Comparison of ENCODE assay signal across 31 mouse cellular contexts in genomic region chrX:73855087-73855408, GRCm38 (mm10). TPM values are rescaled to one million over a fixed set of nuclear protein-coding genes. Genes with fewer than 3 reads are reported as not detected.
A peak's percentile ranks its signal among the peaks of the same experiment; 100 is the strongest.
DNase-seq lines count a peak whose midpoint lies in the region; ATAC-seq and TF ChIP-seq lines count a peak whose summit lies in the region.
"Had no signal": no experiment of that assay in that cellular context is flagged by ENCODE, and none has a peak within 500 bp of the region (broad histone marks: within the 10 kb centered on the region; RNA-seq: fewer than 3 reads in every experiment).

No protein-coding gene starts in this region.

- no peaks in the 10 kb centered on the region for H3K9me3 ChIP-seq in heart, embryonic 16.5 days (replicated peaks; ENCODE audit: control insufficient read depth, low read length)
- H3K9me3 ChIP-seq: embryonic facial prominence, embryonic 10.5 days; embryonic facial prominence, embryonic 13.5 days; forebrain, embryonic 12.5 days; forebrain, embryonic 15.5 days; G1E had no signal

- TF ChIP-seq CTCF in heart, adult 2 months (IDR thresholded peaks at IDR 0.05): no peak

- no peak for TF ChIP-seq EP300 in heart, adult 2 months (IDR thresholded peaks at IDR 0.05; ENCODE audit: insufficient read depth, low read depth, low read length)

- no peak overlapping the region for H3K4me2 ChIP-seq in heart, embryonic 16.5 days (ENCODE audit: low read depth, low read length)
- H3K4me2 ChIP-seq: embryonic facial prominence, embryonic 13.5 days; forebrain, embryonic 12.5 days; forebrain, embryonic 15.5 days; hindbrain, embryonic 14.5 days had no signal

- no peak overlapping the region for H3K4me3 ChIP-seq in heart, adult 2 months
- no peak overlapping the region for H3K4me3 ChIP-seq in heart, embryonic 16.5 days (ENCODE audit: low read length)
- H3K4me3 ChIP-seq: embryonic facial prominence, embryonic 10.5 days; embryonic facial prominence, embryonic 13.5 days; erythroblast, embryonic 14.5 days; forebrain, embryonic 12.5 days; forebrain, embryonic 15.5 days had no signal

- TF ChIP-seq POLR2A in heart, adult 2 months (IDR thresholded peaks at IDR 0.05; ENCODE audit: insufficient read depth, low read depth, low read length): no peak

- intact Hi-C loops in heart, postnatal 25 days (cut with DNase I): no loop called here
- intact Hi-C loops in heart, adult 2 months (cut with DNase I): no loop called here
- intact Hi-C loops in heart, postnatal 36 days (cut with DNase I): no loop called here

- WGBS in heart, adult 2 months: 30% methylated on average over 3 of the region's 3 CpGs
- WGBS in heart, embryonic 16.5 days: 20% methylated on average over 3 of the region's 3 CpGs

- H3K4me1 ChIP-seq in heart, adult 2 months (ENCODE audit: control insufficient read depth, insufficient read depth, low read length): no peaks in the 10 kb centered on the region
- no peaks in the 10 kb centered on the region; the same call in 1 of the 2 replicates for H3K4me1 ChIP-seq in heart, embryonic 16.5 days (ENCODE audit: control insufficient read depth, insufficient read depth, low read length)
- H3K4me1 ChIP-seq: embryonic facial prominence, embryonic 10.5 days; embryonic facial prominence, embryonic 13.5 days; forebrain, embryonic 12.5 days; forebrain, embryonic 15.5 days had no signal

- H3K9ac ChIP-seq in heart, adult 2 months (ENCODE audit: low read depth, low read length): no peak overlapping the region
- no peak overlapping the region for H3K9ac ChIP-seq in heart, embryonic 16.5 days (ENCODE audit: low read length)
- H3K9ac ChIP-seq: embryonic facial prominence, embryonic 13.5 days; forebrain, embryonic 12.5 days; forebrain, embryonic 15.5 days; hindbrain, embryonic 14.5 days had no signal

- H3K36me3 ChIP-seq in heart, adult 2 months (ENCODE audit: control insufficient read depth, insufficient read depth, low read length): no peaks in the 10 kb centered on the region
- no peaks in the 10 kb centered on the region for H3K36me3 ChIP-seq in heart, embryonic 16.5 days (ENCODE audit: control insufficient read depth, insufficient read depth)
- H3K36me3 ChIP-seq: embryonic facial prominence, embryonic 10.5 days; embryonic facial prominence, embryonic 13.5 days; forebrain, embryonic 12.5 days; G1E had no signal

- ATAC-seq in heart, embryonic 16.5 days (replicated peaks; ENCODE audit: extremely low read depth, insufficient read depth, low FRiP score): peak; percentile 70
- ATAC-seq: forebrain, embryonic 15.5 days; hindbrain, postnatal 0 days; inflammation-experienced regulatory T-cells, adult 6 months; intestine, embryonic 16.5 days; Patski had no signal

- no peak overlapping the region for H3K27ac ChIP-seq in heart, adult 2 months
- H3K27ac ChIP-seq in heart, embryonic 16.5 days (ENCODE audit: low read length): no peak overlapping the region
- H3K27ac ChIP-seq: embryonic facial prominence, embryonic 10.5 days; embryonic facial prominence, embryonic 13.5 days; forebrain, embryonic 12.5 days; hindbrain, embryonic 14.5 days; hindbrain, postnatal 0 days had no signal

- H3K79me2 ChIP-seq in heart, adult 2 months (replicated peaks; ENCODE audit: control insufficient read depth, insufficient read depth, low read length): no peaks in the 10 kb centered on the region

- H3K27me3 ChIP-seq in heart, adult 2 months (ENCODE audit: control insufficient read depth, insufficient read depth, low read length): no peaks in the 10 kb centered on the region
- H3K27me3 ChIP-seq in heart, embryonic 16.5 days (ENCODE audit: control insufficient read depth, insufficient read depth, low read length): no peaks in the 10 kb centered on the region
- H3K27me3 ChIP-seq: CH12.LX; embryonic facial prominence, embryonic 13.5 days; forebrain, embryonic 12.5 days; forebrain, embryonic 15.5 days had no signal

- DNase-seq in heart, adult 11 months: peak; percentile 96
- DNase-seq in heart, postnatal 25 days (ENCODE audit: low spot score): no peak
- peak; percentile 32 to 39 for DNase-seq in heart, adult 9 months (ENCODE audit: low spot score in 2 of 2)
- no peak for DNase-seq in heart, adult 2 months
- no peak for DNase-seq in heart, postnatal 36 days
- DNase-seq in spleen, adult 12 weeks (ENCODE audit: low spot score): no peak
- DNase-seq: adrenal gland, postnatal 10 days; adrenal gland, postnatal 36 days; B cell, adult 2 months; embryo, embryonic 11 days; gastrocnemius, postnatal 25 days; kidney, adult 18-20 months; kidney, adult 9 months had no signal

RNA-seq across cellular contexts. Expression of gene Pdzd4, which starts 30.3 kb away (rescaled TPM):
- 1 to 10 TPM; 1.7 to 1.8 TPM for total RNA-seq in heart, postnatal 25 days (2021)
- 1 to 10 TPM; 1.5 to 1.7 TPM for total RNA-seq in heart, adult 2 months (2021)
- 0.91 and 1.1 TPM in 2 replicates for polyA plus RNA-seq in heart, adult 2 months (2012; rRNA removed)
- 0.32 and 0.45 TPM in 2 replicates for polyA plus RNA-seq in heart, embryonic 16.5 days (2015; fragmentation: Nextera tagmentation; extraction: Ambion mirVana)
- total RNA-seq in heart, postnatal 36 days (2021): 1 to 10 TPM; 1.4 to 1.5 TPM
- polyA plus RNA-seq: erythroblast, embryonic 14.5 days had no signal

RNA-seq across cellular contexts. Expression of gene Avpr2, which starts 36.9 kb away (rescaled TPM):
- not detected for total RNA-seq in heart, postnatal 25 days (2021)
- not detected for total RNA-seq in heart, adult 2 months (2021)
- polyA plus RNA-seq in heart, adult 2 months (2012; rRNA removed): not detected in 2 replicates
- 0.06 and 0.09 TPM in 2 replicates for polyA plus RNA-seq in heart, embryonic 16.5 days (2015; fragmentation: Nextera tagmentation; extraction: Ambion mirVana)
- total RNA-seq in heart, postnatal 36 days (2021): not detected
- total RNA-seq: adrenal gland, adult 18-20 months; adrenal gland, postnatal 10 days; adrenal gland, postnatal 36 days; G1E; gastrocnemius, adult 8-10 months; gastrocnemius, postnatal 25 days; heart, postnatal 14 days; hindbrain, postnatal 0 days had no signal
- polyA plus RNA-seq: cortical plate, adult 2 months; erythroblast, embryonic 14.5 days; G1E; gonadal fat pad, adult 2 months; hindbrain, postnatal 0 days had no signal

RNA-seq across cellular contexts. Expression of gene L1cam, which starts 40.9 kb away (rescaled TPM):
- 1 to 10 TPM; 2.2 to 2.3 TPM for total RNA-seq in heart, postnatal 25 days (2021)
- total RNA-seq in heart, adult 2 months (2021): 1 to 10 TPM; 2.1 to 3.7 TPM
- 2.9 and 3.3 TPM in 2 replicates for polyA plus RNA-seq in heart, adult 2 months (2012; rRNA removed)
- polyA plus RNA-seq in heart, embryonic 16.5 days (2015; fragmentation: Nextera tagmentation; extraction: Ambion mirVana): 0.60 and 0.77 TPM in 2 replicates
- total RNA-seq in heart, postnatal 36 days (2021): 1 to 10 TPM; 2.8 to 4.5 TPM

Comparison
In these comparisons a context has a peak if more than half of its experiments do, and no peak if none do; other contexts are left out.
1. DNase-seq: peak in heart, adult 11 months (single experiment) and heart, adult 9 months (2 of 2); none in heart, postnatal 25 days (single experiment), heart, adult 2 months (0 of 2), heart, postnatal 36 days (0 of 2) and spleen, adult 12 weeks (single experiment).